Mouse (Mus musculus) hindbrain, embryonic 14.5 days (tissue): ENCODE measurements at regions not wholly inside any gene's neighbourhood (a gene's known extent, or its start where the extent isn't known, plus 50 kb on each side); places are given as distances from the start of the nearest gene placed in this dataset.
"Not testable (repeated sequence)": the region's sequence is repeated elsewhere in the genome, so short reads cannot be mapped to it uniquely, and the experiment has no call there.

Experiments used
- ATAC-seq: fragments of 200-750 bp; cut with Nextera tagmentation; 2 replicates; pipeline ENCODE4 v1.8.0; 2017; ENCODE audit warnings: moderate number of reproducible peaks, mild to moderate bottlenecking, moderate TSS enrichment, moderate library complexity; ENCODE audit not compliant: low FRiP score
- DNase-seq: peaks from one replicate; pipeline ENCODE4 v3.0.0-alpha.2; 2015; ENCODE audit warnings: low spot score
- H3K27ac ChIP-seq: fragments of 300-500 bp; sonication (generic); 2 replicates; pipeline ENCODE4 v1.5.1; 2014; ENCODE audit warnings: mild to moderate bottlenecking, moderate library complexity
- H3K27me3 ChIP-seq: fragments of 300-500 bp; sonication (generic); 2 replicates; pipeline ENCODE4 v1.6.1; 2014; ENCODE audit warnings: mild to moderate bottlenecking, low read length, mixed read lengths; ENCODE audit not compliant: control insufficient read depth, insufficient read depth
- H3K36me3 ChIP-seq: fragments of 300-500 bp; sonication (generic); replicated peaks from 2 replicates; pipeline ENCODE4 v1.6.1; 2014; ENCODE audit not compliant: control insufficient read depth, insufficient read depth
- H3K4me1 ChIP-seq: fragments of 300-500 bp; sonication (generic); replicated peaks from 2 replicates; pipeline ENCODE4 v1.6.1; 2014; ENCODE audit warnings: antibody characterized with exemption, low read length, mixed read lengths; ENCODE audit not compliant: control insufficient read depth, insufficient read depth
- H3K4me2 ChIP-seq: fragments of 300-500 bp; sonication (generic); replicated peaks from 2 replicates; pipeline ENCODE4 v1.6.1; 2014; ENCODE audit warnings: mild to moderate bottlenecking, moderate library complexity
- H3K4me3 ChIP-seq: fragments of 300-500 bp; sonication (generic); replicated peaks from 2 replicates; pipeline ENCODE4 v1.5.1; 2014; ENCODE audit warnings: mild to moderate bottlenecking, low read length
- H3K9ac ChIP-seq: fragments of 300-500 bp; sonication (generic); 2 replicates; pipeline ENCODE4 v1.6.1; 2014
- H3K9me3 ChIP-seq: fragments of 300-500 bp; sonication (generic); 2 replicates; pipeline ENCODE4 v1.6.1; 2016; ENCODE audit warnings: low read length; ENCODE audit not compliant: control insufficient read depth
- WGBS: fragments of 180-500 bp; shearing (Covaris S2); extraction: QIAGEN DNeasy Blood & Tissue Kit; methylation state at CpG from one replicate; pipeline ENCODE4 v1.1.7; 2014; 5-methylcytosine and 5-hydroxymethylcytosine counted together

DNA sequence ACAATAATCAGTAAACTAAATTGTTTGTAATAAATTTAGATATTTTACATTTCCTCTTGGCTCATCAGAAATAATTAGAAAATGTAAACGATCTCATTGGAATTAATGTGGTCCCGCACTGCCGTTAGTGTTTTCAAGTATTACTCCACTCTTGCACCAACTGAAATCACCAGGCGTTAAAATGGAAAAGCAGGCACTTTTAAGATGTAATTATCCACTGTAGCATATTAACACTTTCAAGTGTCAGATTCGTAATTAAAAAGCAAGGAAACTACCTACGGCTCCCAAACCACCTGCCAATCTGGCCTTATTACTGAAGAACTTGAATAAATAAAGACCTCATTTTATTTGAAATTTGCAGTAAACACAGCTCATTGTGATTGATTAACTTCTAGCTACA lies 759.4 kb upstream of the Gpc5 start:
- no peak for ATAC-seq

DNA sequence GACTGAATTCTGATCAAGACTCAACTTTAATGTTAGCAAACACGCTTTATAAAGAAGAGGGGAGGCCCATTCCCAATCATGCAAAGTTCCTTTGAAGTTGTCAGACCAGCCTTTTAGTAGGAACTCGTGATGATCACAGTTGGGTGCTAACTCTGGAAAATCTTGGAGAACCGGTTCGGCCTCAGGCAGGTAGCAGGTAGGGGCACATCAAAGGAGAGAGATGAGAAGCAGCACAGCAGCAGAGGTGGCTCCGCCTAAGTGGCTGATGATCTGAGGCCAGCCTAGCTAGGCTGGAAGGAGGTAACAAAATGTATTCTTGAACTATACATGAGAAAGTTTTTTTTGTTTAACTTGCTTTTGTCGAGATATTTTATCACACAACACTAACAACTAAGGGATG lies 742.7 kb upstream of the Gpc5 start:
- Histone ChIP-seq H3K4me1 (no peaks in the 10 kb centered on the region), H3K36me3 (no peaks in the 10 kb centered on the region), H3K9me3 (no peaks in the 10 kb centered on the region), H3K27ac (no peak overlapping the region), H3K4me3 (no peak overlapping the region), H3K27me3 (no peaks in the 10 kb centered on the region), H3K4me2 (no peak overlapping the region), H3K9ac (no peak overlapping the region)
- no peak for DNase-seq
- no peak for ATAC-seq
- WGBS, result 71% methylated on average over 6 of the region's 6 CpGs

More for the DNA sequence above, 759.4 kb upstream of the Gpc5 start:
- H3K4me2 ChIP-seq, result no peak overlapping the region
- no peak overlapping the region for H3K4me3 ChIP-seq
- no peak for DNase-seq
- no peaks in the 10 kb centered on the region for H3K27me3 ChIP-seq
- H3K27ac ChIP-seq, result no peak overlapping the region
- 72% methylated on average over 6 of the region's 6 CpGs for WGBS
- H3K9ac ChIP-seq, result no peak overlapping the region
- H3K9me3 ChIP-seq, result no peaks in the 10 kb centered on the region
- no peaks in the 10 kb centered on the region for H3K36me3 ChIP-seq
- H3K4me1 ChIP-seq, result no peaks in the 10 kb centered on the region

DNA sequence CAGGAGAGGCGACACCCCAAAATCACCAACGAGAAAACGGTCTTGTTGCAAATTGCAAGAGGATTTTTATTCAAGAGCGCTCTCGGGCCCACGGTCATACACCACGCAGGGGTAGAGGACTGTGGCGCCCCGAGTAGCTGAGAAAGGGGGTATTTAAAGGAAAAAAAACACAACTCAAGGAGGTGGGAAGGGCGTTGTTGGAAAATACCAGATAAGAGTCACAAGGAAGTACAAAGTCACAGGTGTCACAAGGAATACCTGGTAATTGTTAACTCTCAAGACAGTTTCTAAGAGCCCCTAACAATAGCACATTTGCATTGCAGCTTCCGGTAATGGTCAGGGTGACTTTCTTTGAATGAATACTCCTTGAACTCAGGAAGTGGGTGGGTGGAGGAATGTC lies 742.2 kb upstream of the Gpc5 start:
- ATAC-seq, H3K9me3 ChIP-seq, H3K4me3 ChIP-seq, H3K27me3 ChIP-seq, H3K36me3 ChIP-seq, H3K4me2 ChIP-seq, H3K9ac ChIP-seq, DNase-seq, H3K4me1 ChIP-seq, H3K27ac ChIP-seq: not testable (repeated sequence)
- WGBS, result 68% methylated on average over 7 of the region's 11 CpGs

DNA sequence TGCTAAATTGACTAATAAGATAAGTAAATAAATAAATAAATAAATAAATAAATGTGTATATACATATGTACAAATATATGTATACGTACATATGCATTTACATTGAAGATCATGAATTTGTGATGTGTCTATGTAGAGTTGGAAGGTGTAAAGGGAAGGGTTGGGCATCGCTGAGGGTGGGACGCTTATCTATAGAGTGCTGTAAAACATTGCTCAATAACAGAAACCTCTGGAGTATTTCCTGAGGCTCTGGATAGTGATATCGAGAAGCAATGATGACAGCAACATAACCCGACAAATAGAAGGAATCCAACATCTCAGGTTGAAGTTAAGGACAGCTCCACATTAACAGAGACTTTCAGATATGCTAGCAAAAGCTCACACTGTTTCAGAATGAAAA lies 739.7 kb upstream of the Gpc5 start:
- Histone ChIP-seq H3K9ac (no peak overlapping the region), H3K4me1 (no peaks in the 10 kb centered on the region), H3K27me3 (no peaks in the 10 kb centered on the region), H3K27ac (no peak overlapping the region), H3K4me3 (no peak overlapping the region), H3K4me2 (no peak overlapping the region), H3K36me3 (no peaks in the 10 kb centered on the region), H3K9me3 (no peaks in the 10 kb centered on the region)
- 95% methylated on average over 5 of the region's 5 CpGs for WGBS
- ATAC-seq (no peak), DNase-seq (no peak)

DNA sequence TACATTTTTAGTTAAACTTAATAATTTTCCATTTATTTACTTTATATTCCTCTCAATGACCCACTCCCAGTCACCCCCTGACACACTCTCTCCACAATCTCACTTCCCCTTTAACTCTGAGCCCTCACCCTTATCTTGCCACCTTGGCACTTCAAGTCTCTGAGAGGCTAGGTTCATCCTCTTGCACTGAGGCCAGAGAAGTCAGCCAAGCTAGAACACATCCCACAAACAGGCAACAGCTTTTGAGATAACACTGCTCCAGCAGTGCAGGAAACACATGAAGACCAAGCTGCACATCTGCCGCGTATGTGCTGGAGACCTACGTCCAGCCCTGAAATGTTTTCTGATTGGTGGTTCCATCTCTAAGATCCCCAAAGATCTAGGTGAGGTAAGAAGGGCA lies 717.2 kb upstream of the Gpc5 start:
- H3K4me2 ChIP-seq, result no peak overlapping the region
- no peaks in the 10 kb centered on the region for H3K4me1 ChIP-seq
- ATAC-seq, result no peak
- H3K4me3 ChIP-seq, result no peak overlapping the region
- no peak overlapping the region for H3K27ac ChIP-seq
- WGBS, result 95% methylated on average over 3 of the region's 3 CpGs
- H3K36me3 ChIP-seq, result no peaks in the 10 kb centered on the region
- no peaks in the 10 kb centered on the region for H3K27me3 ChIP-seq
- no peak overlapping the region for H3K9ac ChIP-seq
- H3K9me3 ChIP-seq, result no peaks in the 10 kb centered on the region
- DNase-seq, result no peak

DNA sequence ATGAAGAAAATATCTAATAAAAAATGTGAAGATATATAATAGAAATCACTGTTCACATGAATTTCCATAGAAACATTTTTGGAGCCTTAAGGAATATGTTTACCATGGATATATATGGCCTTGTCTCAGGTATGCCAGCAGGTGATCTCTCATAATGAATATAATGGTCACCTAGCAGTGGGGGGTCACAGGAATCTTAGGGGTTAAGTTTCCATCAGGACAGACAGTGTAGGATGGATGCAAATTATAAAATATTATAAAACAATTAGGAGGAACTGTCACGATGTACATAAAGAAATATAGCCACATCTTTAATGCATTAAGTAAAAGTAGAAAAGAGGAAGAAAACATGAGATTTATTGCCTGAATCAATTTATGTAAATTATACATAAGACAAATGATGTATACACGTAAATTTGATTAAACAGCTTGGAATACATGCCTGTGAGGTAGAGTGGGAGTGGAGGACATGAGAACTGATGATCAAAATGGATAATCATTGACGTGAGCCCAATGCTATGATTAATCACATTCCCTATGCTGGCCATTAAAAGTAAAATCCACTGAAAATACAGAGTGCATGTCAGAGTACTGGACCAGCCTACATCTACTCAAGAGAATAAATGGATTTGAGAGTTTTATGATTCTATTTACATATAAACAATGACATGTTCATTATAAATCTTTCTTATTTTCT lies 693.0 kb upstream of the Gpc5 start:
- no peak overlapping the region for H3K4me2 ChIP-seq
- 66% methylated on average over 3 of the region's 3 CpGs for WGBS
- no peaks in the 10 kb centered on the region for H3K4me1 ChIP-seq
- DNase-seq (no peak), ATAC-seq (no peak)
- no peak overlapping the region for H3K4me3 ChIP-seq
- no peak overlapping the region for H3K9ac ChIP-seq
- no peak overlapping the region for H3K27ac ChIP-seq
- no peaks in the 10 kb centered on the region for H3K36me3 ChIP-seq
- no peaks in the 10 kb centered on the region for H3K27me3 ChIP-seq
- H3K9me3 ChIP-seq, result no peaks in the 10 kb centered on the region

DNA sequence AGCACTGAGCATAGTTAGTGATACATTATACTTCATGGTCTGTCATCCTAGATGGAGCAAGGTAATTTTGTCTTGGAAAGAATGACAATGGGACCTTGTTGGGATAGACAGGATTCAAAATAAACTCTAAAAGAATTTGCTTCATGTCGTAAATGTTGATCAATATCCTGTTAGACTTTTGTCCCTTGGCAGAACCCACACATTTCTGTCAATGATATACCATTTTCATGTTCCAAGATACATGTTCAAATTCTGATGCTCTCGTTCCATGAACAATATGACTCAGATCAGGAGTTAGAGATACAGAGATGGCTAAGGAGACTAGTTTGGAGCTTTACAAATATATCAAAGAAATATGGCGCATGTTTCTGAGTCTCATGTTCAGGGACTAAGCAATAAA lies 673.2 kb upstream of the Gpc5 start:
- H3K4me2 ChIP-seq, result no peak overlapping the region
- H3K4me1 ChIP-seq, result no peaks in the 10 kb centered on the region
- H3K27ac ChIP-seq, result no peak overlapping the region
- H3K36me3 ChIP-seq, result no peaks in the 10 kb centered on the region
- no peak overlapping the region for H3K9ac ChIP-seq
- DNase-seq (no peak), ATAC-seq (no peak)
- H3K4me3 ChIP-seq, result no peak overlapping the region
- H3K9me3 ChIP-seq, result no peaks in the 10 kb centered on the region
- 92% methylated on average over 3 of the region's 3 CpGs for WGBS
- H3K27me3 ChIP-seq, result no peaks in the 10 kb centered on the region

DNA sequence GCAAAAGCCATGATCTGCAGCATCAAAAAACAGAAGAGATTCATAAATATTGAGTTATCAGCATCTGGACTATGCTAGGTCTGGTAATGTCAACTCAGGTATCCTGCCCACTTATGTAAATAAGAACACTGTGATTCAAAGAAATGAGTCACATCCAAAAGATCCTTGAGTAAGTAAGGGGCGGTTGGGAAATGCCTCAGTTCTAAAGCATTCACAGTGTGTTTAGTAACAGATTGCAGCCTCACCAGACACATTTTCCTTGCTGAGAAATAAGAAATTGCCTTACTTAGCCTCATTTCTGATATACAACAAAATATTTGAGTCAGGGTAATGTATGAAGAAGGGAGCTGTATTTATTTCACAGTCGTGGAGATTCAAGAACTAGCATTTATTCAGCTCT lies 666.5 kb upstream of the Gpc5 start:
- WGBS, result 91% methylated on average over 2 of the region's 2 CpGs
- no peaks in the 10 kb centered on the region for H3K27me3 ChIP-seq
- DNase-seq, result no peak

More for the DNA sequence above, 666.5 kb upstream of the Gpc5 start:
- Histone ChIP-seq H3K27ac (no peak overlapping the region), H3K36me3 (no peaks in the 10 kb centered on the region), H3K4me3 (no peak overlapping the region), H3K4me1 (no peaks in the 10 kb centered on the region), H3K9ac (no peak overlapping the region), H3K4me2 (no peak overlapping the region), H3K9me3 (no peaks in the 10 kb centered on the region)
- no peak for ATAC-seq
